Mouse (Mus musculus): Measurements from ENCODE around the gene Paf1.

Gene Paf1

GRCm38 (mm10) chr7:28392429-28393271 is at the start of gene Paf1, which contains the start of gene Med29:
Paf1 (plus strand) TSS chr7:28392951.
Med29 (minus strand) TSS chr7:28392708.
- DNase-seq (ENCODE audit: low spot score in 2 of 2) = peak; percentile 97 to 99

GRCm38 (mm10) chr7:28344637-28345036 is 48.1 kb upstream of the Paf1 start:
- peak; percentile 33 to 58 for DNase-seq (ENCODE audit: low spot score in 2 of 2)

- DNase-seq (ENCODE audit: low spot score in 2 of 2) = no peak
These were observed 45.0 kb upstream of the Paf1 start for GRCm38 (mm10) chr7:28347746-28348145.

GRCm38 (mm10) chr7:28348601-28349000 is 44.1 kb upstream of the Paf1 start:
- no peak for DNase-seq (ENCODE audit: low spot score in 2 of 2)

- DNase-seq (ENCODE audit: low spot score in 2 of 2) = peak; percentile 97 to 98
These were observed 42.4 kb upstream of the Paf1 start, which contains the start of gene Rps16 for GRCm38 (mm10) chr7:28350155-28350883. Rps16 (plus strand) TSS chr7:28350652.

GRCm38 (mm10) chr7:28351676-28352191 is 41.0 kb upstream of the Paf1 start:
- no peak for DNase-seq (ENCODE audit: low spot score in 2 of 2)

- no peak for DNase-seq (ENCODE audit: low spot score in 2 of 2)
These were observed 39.5 kb upstream of the Paf1 start for GRCm38 (mm10) chr7:28353267-28353666.

GRCm38 (mm10) chr7:28354113-28354581 is 38.6 kb upstream of the Paf1 start:
- DNase-seq (ENCODE audit: low spot score in 2 of 2) = no peak

- no peak for DNase-seq (ENCODE audit: low spot score in 2 of 2)
These were observed 38.2 kb upstream of the Paf1 start for GRCm38 (mm10) chr7:28354596-28354995.

GRCm38 (mm10) chr7:28355221-28355620 is 37.5 kb upstream of the Paf1 start:
- peak; percentile 44 to 63 for DNase-seq (ENCODE audit: low spot score in 2 of 2)

- no peak for DNase-seq (ENCODE audit: low spot score in 2 of 2)
These were observed 35.8 kb upstream of the Paf1 start for GRCm38 (mm10) chr7:28356981-28357380.

GRCm38 (mm10) chr7:28357984-28358383 is 34.8 kb upstream of the Paf1 start:
- DNase-seq (ENCODE audit: low spot score in 2 of 2) = no peak

- DNase-seq (ENCODE audit: low spot score in 2 of 2) = no peak
These were observed 34.3 kb upstream of the Paf1 start for GRCm38 (mm10) chr7:28358431-28358830.

- DNase-seq (ENCODE audit: low spot score in 2 of 2) = no peak
These were observed 32.9 kb upstream of the Paf1 start for GRCm38 (mm10) chr7:28359854-28360253.

- DNase-seq (ENCODE audit: low spot score in 2 of 2) = no peak
These were observed 32.5 kb upstream of the Paf1 start for GRCm38 (mm10) chr7:28360291-28360690.

- no peak for DNase-seq (ENCODE audit: low spot score in 2 of 2)
These were observed 31.0 kb upstream of the Paf1 start for GRCm38 (mm10) chr7:28361647-28362341.

- DNase-seq (ENCODE audit: low spot score in 2 of 2) = no peak
These were observed 30.2 kb upstream of the Paf1 start for GRCm38 (mm10) chr7:28362441-28363060.

- DNase-seq (ENCODE audit: low spot score in 2 of 2) = no peak
These were observed 25.0 kb upstream of the Paf1 start for GRCm38 (mm10) chr7:28367663-28368275.

- DNase-seq (ENCODE audit: low spot score in 2 of 2) = no peak
These were observed 24.4 kb upstream of the Paf1 start for GRCm38 (mm10) chr7:28368276-28368920.

- DNase-seq (ENCODE audit: low spot score in 2 of 2) = no peak
These were observed 22.7 kb upstream of the Paf1 start for GRCm38 (mm10) chr7:28370051-28370450.

Data from spleen, postnatal 36 days (tissue).